Mouse (Mus musculus): ENCODE data around the gene Nwd1.

Nwd1 gene

DNA sequence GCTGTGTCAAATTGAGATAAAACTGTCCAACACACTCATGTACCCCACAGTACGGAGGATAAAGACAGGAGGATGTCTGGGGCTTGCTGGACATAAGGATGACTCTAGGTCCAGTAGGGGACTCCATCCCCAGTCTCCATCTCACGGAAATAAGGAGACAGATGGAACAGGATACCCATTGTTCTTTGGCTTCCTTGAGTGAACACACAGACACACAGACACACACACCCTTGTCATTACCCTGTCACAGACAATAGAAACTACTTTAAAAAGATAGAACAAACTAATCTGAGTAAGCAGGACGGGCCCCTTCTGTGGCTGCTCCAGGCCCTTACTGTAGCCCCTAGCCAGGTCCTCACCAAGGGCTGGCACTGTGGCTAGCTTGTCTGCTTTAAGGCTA lies 105.8 kb downstream of the Nwd1 start:
- TF ChIP-seq GATA4 (IDR thresholded peaks at IDR 0.05; ENCODE audit: insufficient replicate concordance, low read length), result no peak

- no peak for TF ChIP-seq GATA4 (IDR thresholded peaks at IDR 0.05; ENCODE audit: insufficient replicate concordance, low read length)
Observed at GRCm38 (mm10) chr8:72753165-72753564, 106.7 kb downstream of the Nwd1 start.

DNA sequence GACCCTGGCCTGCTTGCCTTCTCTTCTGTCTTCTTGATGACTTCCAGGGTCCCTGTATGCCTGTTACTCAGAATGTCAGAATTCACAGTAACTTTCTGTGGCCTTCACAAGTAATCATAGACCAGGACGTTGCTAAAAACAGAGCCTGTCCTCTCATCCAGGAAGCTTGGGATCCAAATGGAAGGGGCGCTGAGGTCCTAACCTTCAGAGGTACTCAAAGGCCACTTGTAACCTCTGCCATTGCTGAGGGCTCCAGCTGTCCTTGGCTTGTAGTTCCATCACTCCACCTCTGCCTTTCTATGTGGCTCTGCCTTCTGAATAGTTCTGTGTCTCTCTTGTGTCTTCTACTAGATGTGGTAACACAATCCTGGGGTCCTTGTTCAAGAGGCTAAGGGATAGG lies 107.3 kb downstream of the Nwd1 start:
- no peak for TF ChIP-seq GATA4 (IDR thresholded peaks at IDR 0.05; ENCODE audit: insufficient replicate concordance, low read length)

- no peak for TF ChIP-seq GATA4 (IDR thresholded peaks at IDR 0.05; ENCODE audit: insufficient replicate concordance, low read length)
Observed at GRCm38 (mm10) chr8:72756031-72756430, 109.5 kb downstream of the Nwd1 start.

DNA sequence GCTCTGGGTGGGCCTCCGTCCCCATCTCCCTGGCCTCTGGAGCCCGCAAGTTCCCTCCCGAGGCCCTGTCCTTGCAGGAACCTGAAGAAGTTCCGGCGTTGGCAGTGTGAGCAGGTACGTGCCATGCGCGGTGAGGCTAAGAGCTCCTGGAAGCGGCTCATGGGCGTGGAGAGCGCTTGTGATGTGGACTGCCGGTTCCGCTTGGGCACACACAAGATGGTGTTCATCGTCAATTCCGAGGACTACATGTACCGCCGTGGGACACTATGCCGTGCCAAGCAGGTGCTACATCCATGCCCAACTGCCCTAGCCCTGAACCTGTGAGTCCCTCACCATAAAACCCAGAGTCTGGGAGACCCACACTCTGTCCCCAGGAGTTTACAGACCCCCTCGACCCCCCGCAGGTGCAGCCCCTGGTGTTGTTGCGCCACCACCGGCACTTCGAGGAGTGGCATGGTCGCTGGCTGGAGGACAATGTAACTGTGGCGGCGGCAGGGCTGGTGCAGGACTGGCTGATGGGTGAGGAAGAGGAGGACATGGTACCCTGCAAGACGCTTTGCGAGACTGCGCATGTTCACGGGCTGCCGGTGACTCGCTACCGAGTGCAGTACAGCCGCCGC lies 110.4 kb downstream of the Nwd1 start:
- TF ChIP-seq GATA4 (IDR thresholded peaks at IDR 0.05; ENCODE audit: insufficient replicate concordance, low read length), result no peak

DNA sequence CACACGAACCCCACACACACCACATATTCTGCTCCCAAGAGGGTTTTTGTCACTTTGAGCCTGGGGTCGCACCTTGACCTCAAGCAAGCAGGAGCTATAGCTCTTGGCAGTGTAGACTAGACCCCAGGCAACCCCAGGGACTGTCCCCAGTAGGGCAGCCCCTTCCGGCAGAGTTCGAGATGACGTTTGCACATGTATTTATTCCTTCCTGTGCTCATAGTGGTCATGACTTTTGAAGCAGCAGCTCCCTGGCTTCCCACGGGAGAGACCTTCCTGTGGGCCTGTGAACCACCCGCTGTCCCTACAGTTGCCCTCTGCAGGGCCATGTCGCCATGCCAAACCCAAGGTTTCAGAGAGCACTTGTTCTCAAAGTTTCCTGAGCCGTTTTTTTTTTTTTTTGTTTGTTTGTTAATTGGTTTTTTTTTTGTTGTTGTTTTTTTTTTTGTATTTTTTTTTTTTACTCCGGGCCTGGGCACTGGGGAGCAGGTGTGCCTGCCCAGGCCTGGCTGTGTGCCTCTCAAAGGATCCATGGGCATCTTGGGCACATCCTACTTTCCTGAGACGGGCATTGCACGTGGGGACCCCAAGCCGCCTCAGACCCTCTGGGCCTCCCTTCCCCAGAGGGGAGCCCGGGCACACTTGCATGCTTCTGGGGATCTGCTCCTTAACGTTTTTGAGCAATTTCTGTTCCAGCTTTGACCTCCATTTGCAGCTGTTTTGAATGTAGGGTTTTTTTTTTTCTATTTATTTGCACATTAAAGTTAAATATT lies 111.1 kb downstream of the Nwd1 start:
- TF ChIP-seq GATA4 (IDR thresholded peaks at IDR 0.05; ENCODE audit: insufficient replicate concordance, low read length), result no peak

- TF ChIP-seq GATA4 (IDR thresholded peaks at IDR 0.05; ENCODE audit: insufficient replicate concordance, low read length), result no peak
Observed at GRCm38 (mm10) chr8:72758310-72758709, 111.8 kb downstream of the Nwd1 start.

GRCm38 (mm10) chr8:72760216-72760615 lies 113.7 kb downstream of the Nwd1 start:
- TF ChIP-seq GATA4 (IDR thresholded peaks at IDR 0.05; ENCODE audit: insufficient replicate concordance, low read length), result no peak

- TF ChIP-seq GATA4 (IDR thresholded peaks at IDR 0.05; ENCODE audit: insufficient replicate concordance, low read length), result no peak
Observed at GRCm38 (mm10) chr8:72761322-72762051, 115.0 kb downstream of the Nwd1 start, which contains the start of gene F2rl3. TSS of gene F2rl3 (plus strand) at chr8:72761880.

- TF ChIP-seq GATA4 (IDR thresholded peaks at IDR 0.05; ENCODE audit: insufficient replicate concordance, low read length), result no peak
Observed at GRCm38 (mm10) chr8:72762306-72762705, 115.8 kb downstream of the Nwd1 start.

DNA sequence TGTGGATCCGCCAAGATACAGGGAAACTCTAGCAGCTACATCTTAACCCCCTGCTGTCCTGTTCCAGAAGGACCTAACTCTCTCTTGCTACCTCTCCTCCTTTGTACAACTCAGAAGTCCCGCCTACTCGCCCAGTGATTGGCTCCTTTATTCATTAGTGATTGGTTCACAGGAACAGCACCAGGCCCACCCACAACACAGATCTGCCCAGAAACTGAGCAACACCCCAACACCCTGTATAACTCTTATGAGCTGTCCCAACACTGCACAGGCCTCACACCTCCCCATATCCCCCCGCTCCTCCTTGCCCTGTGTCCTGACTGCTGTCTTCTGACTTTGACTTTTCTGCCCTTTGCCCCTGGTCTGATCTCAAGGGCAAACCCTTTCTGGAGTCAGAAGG lies 119.2 kb downstream of the Nwd1 start:
- TF ChIP-seq GATA4 (IDR thresholded peaks at IDR 0.05; ENCODE audit: insufficient replicate concordance, low read length), result no peak

DNA sequence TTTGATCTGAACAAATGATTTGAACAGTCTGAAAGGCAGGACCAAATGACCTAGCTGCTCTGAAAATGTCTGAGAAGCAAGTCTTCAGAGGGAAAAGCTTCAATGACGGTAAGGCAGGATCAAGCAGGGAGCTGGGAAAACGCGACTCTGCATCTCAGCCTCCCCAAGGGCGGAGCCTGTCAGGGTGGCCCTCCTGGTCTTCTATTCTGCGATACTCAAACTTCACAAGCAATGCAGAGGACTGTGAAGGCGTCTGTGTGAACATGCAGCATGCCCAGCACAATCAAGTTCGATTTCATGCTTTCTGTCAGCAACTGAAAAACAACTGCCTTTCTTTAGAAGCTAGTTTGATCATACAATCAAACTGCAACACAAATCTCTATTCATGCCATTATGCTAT lies 120.3 kb downstream of the Nwd1 start:
- TF ChIP-seq GATA4 (IDR thresholded peaks at IDR 0.05; ENCODE audit: insufficient replicate concordance, low read length), result no peak
